Mouse (Mus musculus) adipocyte (in vitro differentiated cells): Measurements from ENCODE around the gene Wfdc1.

ENCODE experiments used
- DNase-seq: peaks from one replicate; pipeline ENCODE4 v3.0.0-alpha.2; 2016; ENCODE audit warnings: low spot score

The Wfdc1 gene

DNA sequence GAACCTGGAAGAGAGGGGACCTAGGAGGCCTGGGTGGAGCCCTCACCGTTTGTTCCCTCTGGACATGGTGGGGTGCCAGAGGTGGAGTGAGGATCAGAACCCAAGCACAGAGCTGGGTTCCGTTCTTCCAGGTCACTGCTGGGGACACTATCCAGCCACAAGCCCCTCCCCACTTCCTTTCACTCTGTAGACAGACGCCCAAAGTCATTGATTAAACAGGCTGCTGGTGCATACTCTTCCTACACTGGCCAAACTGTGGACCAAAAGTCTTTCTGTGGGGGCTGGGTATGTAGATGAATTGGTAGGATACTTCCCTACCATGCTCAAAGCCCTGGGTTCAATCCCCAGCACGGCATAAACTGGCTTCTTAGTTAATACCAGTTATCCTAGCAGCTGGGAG is 25.8 kb downstream of the Wfdc1 start:
- no peak for DNase-seq

DNA sequence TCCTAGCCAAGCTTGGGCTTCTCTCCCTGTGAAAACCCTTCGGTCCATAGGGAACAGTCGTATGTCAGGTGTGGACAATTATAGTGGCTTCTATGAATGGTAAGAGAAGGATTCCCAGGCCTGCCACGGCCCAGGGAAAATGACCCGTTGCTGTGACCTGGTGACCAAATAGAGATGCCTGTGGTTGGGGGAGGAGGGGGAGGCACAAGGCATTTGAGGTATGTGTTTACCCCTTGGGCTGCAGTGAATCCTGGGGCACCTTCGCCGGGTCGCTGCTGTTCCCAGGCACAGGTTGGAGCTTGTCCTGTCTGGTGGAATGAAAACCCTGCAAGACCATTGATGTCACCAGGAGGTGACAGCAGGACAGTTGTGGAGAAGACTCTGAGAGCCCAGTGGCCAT is 28.5 kb downstream of the Wfdc1 start:
- no peak for DNase-seq

DNA sequence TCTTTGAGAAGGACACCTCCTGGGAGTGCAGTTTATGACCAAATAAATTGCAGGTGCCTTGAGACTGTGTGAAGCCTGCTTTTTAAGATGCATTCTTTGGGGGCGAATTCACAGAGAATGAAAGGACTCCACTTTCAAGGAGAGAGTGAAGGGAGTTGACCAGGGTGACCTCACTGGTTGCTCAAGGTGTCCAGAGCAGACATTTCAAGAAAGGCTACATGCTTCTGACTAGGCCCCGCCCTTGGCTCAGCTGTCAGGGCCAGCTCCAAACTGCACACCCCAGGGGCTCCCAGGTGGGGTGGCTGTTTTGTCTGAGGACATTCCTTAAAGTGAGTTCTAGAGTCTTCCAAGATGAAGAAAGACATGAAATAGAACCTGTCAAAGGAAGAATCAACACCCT is 31.0 kb downstream of the Wfdc1 start:
- no peak for DNase-seq

DNA sequence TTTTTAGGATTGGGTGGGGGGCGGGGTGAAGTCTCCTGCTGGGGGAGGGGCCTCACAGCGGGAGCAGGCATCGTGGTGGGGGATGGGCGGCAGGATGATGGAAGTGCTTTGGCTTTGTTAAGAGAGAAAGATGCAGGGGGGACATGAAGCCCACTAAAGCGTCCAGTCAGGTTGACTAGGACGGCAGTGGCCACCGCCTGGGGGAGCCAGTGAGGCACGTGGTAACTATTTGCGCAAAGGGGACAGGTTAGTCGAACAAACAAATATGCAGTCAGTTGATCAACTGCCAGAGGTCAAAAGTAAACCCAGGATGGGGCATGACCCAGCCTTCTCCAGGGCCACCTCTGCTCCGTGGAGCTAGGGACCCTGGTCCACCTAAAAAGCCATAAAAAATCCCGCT is 32.8 kb downstream of the Wfdc1 start:
- DNase-seq: no peak

DNA sequence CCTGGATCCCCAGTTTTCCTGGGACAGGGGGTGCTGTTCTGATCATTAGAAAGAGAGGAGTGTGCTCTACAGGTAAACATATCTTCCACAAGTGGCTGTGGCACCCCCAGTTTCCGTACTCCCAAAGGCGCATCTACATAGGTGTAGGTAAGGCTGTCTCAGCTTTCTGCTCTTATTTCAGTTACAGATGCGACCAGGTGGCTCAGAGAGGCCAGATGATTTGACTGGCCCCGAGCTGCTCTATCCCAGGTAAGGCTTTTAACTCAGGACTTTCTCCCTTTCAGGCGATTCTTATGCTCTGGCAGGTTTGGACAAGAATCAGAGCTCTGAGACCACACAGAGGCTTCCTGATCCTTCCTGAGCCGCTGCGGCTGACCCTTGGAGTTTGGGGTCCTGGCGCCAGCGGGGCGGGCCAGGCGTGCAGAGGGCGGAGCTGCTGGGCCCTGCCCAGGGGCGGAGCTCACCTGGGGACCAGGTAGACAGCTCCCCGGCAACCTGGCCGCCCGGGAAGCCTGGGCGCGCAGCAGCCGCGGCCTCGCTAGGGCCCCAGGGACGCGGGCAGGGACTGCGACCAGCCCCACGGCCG is 33.5 kb downstream of the Wfdc1 start, which contains the start of gene Atp2c2:
TSS of gene Atp2c2 (plus strand) at position 461 of the 586 bp plus-strand sequence.
- no peak for DNase-seq

DNA sequence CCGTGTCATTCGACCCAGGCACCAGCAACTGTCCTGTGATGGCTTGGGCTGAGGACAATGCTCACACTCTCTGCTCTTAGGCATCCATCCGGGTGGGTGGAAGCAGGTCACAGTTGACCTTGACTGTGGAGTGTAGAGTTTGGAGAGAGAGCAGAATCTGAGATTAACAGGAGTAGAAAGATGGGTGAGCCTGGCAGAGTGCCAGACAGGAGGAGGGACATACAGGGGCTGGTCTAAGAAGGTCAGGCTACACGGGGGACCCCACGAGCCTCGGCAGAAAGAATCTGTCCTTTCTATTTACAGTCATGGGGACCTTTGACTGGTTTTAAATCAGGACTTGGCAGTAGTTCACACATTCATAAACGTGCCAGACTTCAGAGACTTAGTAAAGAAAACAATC is 36.8 kb downstream of the Wfdc1 start:
- DNase-seq: no peak

DNA sequence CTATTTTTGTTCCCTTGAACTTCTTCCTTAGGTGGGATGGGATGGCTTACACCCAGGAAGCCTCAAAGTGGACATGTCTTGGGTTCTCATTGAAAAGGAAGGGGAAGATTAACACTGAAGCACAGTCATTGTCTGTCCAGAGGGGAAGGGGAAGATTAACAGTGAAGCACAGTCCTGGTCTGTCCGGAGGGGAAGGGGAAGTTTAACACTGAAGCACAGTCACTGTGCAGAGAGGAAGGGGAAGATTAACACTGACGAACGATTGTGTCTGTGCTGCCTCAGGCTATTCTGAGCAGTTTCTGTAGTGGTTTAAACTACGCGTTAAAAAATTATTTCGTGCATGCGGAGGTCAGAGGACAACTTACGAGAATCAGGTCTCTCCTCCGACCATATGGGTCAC is 41.0 kb downstream of the Wfdc1 start:
- no peak for DNase-seq

DNA sequence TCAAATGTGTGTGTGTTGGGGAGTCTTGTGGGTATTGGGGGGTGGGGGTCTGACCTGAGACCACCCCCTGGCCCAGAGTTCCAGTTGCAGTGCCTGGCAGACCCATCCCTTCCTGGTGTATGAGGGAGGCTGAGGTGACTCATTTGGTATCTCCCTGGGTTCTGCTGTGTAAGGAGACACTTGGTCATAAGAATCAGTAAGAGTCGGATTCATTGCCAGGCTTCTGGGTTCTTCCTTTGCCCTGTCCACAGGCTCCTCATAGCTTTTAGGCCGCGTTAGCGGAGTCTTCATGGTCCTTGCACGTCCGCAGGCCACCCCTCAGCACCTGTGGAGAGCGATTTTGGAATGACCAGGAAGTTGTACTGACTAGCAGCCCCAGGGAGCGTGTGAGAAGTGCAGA is 42.3 kb downstream of the Wfdc1 start:
- DNase-seq: no peak

DNA sequence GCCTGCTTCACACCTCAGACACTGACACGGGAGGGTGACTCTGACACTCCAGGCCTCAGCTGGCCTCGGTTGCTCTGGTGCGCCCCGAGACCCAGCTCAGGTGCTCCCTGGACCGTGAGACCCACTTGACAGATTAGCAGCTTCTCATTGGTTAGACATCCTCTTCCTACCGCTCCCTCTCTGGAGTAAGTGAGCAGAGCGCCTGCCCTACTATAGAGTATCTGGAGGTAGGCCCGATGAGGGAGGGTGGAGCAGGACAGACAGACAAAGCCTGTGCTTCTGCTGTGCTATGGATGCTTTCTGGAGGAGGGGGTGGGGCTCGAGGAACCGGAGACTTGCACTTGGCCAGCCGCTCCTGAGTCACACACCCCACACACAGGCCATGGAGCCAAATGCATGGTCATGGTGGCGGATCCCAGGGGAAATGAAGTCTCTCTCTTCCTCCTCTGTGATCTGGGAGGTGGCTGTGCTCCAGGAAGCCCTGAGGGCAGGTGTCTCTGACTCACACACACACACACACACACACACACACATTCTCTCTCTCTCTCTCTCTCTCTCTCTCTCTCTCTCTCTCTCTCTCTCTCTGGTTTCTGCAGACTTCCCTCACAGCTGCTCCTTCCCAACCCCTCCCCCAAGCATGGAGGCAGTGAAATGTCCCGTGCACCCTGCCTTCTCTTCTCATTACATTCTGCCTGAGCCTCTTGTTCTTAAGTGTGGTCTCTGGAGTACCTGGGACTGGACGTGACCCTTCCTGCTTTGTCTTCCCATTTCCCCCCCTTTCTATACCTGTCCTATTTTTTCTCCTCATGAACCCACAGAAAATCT is 42.9 kb downstream of the Wfdc1 start:
- peak; percentile 46 for DNase-seq

DNA sequence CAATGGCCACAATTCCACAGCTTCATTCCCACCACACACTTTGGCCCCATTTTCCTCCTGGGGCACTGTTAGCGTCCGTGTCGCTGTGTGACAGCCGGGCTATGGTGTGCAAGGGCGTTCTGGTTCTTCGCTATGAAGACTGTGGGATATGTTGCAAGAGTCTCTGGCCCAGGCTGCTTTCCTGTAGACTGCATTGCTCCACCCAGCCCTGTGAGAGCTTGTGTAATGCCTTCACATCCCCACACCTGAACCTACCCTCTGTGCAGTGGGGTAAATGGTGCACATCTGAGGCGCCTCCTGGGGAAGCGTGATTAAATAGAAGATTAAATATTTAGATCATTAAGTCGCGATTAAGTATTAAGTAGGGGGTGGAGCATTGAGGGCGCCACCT is 43.5 kb downstream of the Wfdc1 start:
- peak; percentile 16 for DNase-seq

DNA sequence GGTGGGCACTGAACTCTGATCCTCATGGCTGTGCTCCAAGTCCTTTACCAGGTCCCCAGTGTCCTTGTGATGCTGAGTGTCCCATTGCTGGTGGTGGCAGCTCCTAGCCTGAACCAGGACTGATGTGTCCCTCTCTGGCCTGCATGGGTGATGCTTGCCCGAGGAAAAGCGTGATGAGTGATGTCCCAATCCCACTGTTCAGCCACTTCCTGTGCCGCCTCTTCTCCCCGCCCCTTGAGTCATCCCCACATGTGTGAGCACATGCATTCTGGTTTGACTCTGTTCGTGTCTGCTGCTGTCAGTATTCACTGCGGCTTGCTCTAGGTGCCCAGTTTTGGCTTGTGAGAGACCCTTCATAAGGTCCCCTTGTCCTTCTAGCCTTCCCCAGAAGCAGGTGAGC is 46.1 kb downstream of the Wfdc1 start:
- peak; percentile 13 for DNase-seq

DNA sequence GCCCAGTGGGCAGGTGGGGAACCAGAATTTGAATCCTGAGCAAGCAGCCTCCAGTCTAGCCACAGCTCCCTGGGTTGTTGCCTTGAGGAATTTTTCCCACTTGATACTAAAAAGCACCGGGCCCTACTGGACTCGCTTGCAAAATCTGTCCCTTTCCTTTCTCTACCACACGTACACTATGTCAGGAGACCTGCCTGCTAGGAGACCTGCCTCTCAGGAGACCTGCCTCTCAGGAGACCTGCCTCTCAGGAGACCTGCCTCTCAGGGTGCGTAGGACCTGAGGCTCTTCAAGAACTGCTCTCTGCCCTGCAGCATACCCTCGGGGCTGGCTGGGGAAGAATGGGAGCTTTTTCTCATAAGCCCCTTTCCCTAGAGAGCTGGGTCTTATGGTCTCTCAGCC is 47.3 kb downstream of the Wfdc1 start:
- DNase-seq: no peak

DNA sequence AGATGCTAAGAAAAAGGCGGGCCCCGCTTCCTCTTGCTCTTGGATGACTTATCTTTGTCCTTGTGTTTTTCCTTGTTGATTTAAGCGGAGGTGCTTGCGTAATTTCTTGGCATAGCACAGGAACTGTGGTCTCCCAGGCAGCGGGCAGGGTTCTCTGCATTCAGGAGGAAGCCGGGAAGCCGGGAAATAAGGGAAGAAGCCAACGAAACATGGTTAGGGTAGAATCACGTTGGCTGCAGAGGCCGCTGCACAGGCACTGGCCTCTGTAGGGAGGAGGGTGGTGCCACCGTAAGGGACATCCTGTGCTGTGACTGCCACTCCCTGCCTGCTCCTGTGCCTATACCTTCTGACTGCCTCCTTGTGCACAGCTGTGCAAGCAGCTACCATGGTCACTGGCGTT is 49.1 kb downstream of the Wfdc1 start:
- peak; percentile 17 for DNase-seq

DNA sequence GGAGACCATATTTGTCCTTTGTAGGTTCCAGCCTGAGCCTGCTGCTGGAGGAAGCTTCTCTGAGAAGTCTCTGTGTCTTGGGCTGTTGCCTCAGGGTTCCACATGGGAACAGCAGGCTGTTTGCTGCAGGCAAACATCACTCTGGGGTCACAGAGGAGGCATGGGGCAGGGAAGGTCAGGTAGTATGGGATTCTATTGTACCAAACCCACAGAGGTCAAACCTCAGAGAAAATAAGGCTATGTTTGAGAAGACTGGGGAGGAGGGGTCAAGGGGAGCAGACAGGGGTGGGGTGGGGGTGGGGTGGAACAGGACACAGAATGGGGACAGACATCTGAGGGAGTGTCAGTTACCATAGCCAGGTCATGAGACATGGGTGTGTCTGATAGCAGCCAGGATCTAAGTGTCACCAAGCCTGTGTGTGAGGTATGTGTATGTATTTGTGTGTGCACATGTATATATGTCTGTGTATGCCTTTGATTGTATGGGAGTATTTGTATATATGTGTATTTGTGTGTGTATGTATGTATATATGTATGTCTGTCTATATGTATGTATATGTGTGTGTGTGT is 50.6 kb downstream of the Wfdc1 start:
- no peak for DNase-seq

DNA sequence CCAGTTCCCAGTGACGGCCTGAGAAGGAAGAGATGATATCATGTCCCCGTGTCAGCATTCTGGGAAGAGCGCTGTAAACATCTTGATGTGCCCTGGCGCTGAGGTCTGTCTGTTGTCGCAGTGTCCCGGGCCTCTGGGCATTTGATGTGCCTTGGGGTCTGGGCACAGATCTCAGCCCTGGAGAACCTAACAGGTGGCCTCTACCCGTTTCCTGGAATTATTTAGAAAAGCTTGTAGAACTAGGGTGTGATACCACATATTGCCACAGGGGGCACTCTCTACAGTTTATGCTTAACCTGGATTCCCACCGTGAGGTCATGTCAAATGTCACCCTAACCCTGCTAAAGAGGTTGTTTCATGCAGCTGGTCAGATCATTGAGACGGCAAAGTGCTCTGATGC is 51.6 kb downstream of the Wfdc1 start:
- DNase-seq: no peak

DNA sequence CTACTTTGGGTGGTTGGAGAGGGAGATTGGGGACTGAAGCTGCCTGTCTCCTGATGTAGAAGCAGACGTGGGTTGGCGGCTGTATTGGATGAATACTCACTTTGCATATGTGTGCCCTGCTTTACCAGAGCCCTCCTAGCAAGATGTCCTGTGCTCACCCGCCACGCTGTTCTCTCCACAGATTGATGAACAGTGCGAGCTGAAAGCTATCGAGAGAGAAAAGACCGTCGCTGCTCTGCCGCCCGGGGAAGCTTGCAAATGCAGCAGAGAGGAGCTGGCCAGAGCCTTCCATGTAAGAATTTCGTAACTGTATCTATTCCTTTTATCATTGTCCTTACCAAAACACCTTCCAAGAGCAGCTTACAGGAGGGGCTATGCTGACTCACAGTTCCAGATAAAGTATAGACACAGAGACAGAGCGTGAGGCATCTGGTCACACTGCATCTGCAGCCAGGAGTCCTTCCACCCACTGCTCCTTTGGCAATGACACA is 52.9 kb downstream of the Wfdc1 start:
- no peak for DNase-seq

DNA sequence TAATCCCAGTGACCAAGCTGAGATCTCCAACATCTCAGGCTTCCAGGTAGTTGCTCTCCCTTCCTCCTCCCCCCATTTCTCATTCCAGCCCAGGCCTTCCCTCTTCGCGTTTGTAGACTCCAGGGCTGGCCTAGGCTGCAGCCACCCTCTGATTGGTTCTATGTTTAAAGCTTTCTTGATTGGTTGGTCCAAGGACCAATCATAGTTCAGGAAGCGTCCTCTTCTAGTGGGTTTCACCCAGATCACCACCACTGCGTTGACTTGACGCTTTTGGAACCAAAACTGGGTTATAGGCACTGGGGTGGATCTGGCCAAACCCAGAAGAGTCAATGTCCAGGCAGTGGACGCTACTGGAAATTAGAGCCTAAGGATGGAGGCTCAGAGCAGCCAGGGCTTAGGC is 56.2 kb downstream of the Wfdc1 start:
- DNase-seq: no peak

DNA sequence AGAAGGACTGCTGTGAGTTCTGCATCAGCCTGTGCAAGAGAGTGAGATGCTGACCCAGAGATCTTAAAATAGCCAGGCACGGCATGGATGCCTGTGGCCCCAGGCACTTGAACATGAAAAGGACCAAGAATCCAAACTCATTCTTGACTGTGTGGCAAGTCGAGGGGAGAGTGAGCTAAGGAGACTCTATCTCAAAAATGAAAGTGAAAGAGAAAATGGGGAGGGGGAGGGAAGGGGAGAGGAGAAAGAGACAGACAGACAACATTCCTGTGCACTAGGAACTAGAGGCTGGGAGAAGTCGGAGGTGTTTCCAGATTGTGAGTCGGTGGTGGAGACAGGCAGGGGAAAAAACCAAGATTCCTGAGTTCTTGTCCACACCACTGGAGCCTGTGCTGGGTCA is 57.5 kb downstream of the Wfdc1 start:
- no peak for DNase-seq

DNA sequence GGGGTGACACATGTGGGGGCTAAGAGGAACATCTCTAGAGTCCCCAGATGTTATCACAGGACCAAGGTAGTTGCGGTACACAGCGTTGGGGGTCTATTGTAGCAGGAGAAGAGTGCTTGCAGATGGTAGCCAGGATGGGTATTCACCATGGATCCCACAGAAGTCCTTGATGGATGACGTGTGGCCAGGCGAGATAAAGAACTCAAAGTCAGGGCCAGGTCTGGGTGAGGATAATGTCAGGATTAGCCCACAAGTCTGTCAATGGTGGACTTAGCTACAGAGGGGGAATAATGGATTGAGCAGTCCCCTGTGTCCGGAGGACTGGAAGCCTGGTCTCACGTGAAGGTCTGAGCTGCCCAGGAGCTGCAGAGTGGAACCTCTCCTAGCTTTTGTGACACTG is 58.4 kb downstream of the Wfdc1 start:
- no peak for DNase-seq

DNA sequence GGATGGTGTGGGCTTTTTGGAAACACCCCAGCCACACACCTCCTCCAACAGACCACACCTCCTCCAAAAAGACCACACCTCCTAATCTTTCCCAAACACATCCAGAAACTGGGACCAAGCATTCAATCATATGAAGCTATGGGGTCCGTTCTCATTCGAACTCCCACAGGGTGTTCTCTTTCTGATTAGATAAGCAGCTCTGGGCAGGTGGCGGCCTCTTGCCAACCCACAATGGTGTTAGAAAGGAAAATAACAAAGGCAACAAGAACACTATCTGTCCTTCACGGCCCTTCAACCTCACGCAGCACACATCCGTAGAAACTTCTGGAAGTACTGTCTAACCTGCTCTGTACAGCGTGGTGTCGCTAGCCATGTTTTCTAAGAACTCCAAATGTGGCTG is 60.9 kb downstream of the Wfdc1 start:
- no peak for DNase-seq

DNA sequence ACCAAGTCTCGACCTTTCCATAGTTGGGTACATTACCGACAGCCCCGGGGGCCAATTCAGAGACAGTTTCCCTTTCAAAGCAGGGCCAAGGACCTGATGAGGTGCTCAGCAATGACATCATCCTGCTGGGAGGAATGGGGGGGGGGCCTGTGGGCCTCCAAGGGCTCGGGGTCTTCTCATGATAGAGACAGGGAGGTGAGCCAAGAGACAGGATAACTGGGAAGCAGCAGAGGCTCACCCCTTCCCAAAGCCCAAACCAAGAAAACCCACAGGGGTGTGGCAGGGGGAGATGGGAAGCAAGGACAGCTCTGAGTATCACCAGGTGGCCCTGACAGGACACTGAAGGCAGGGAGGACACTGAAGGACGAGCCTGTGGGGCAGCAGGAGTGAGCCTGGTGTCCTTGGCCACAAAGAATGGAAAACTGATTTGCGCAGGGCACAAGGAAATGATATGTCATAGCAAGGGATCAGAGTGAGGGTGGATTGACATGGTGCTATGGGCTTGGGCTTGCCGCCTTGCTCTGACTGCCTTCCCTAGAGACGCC is 62.3 kb downstream of the Wfdc1 start:
- DNase-seq: no peak

DNA sequence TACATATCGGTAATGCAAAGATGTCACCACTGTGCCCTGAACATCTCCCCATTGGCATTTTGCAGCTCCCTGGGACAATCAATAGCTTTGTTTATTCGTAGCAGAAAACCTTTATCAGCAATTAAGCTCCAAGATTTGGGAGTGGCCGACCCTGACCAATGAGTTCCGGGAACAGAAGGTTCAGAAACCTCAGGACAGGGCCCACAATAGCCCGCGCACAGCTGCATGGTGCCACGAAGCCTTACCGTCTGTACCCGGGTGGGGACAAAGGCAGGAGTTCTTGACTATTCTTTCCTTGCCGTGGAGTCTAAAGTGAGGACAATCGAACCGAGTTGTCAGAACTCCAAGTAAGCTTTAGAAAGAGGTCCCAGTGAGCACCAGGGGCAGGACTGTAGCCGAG is 65.9 kb downstream of the Wfdc1 start:
- no peak for DNase-seq

DNA sequence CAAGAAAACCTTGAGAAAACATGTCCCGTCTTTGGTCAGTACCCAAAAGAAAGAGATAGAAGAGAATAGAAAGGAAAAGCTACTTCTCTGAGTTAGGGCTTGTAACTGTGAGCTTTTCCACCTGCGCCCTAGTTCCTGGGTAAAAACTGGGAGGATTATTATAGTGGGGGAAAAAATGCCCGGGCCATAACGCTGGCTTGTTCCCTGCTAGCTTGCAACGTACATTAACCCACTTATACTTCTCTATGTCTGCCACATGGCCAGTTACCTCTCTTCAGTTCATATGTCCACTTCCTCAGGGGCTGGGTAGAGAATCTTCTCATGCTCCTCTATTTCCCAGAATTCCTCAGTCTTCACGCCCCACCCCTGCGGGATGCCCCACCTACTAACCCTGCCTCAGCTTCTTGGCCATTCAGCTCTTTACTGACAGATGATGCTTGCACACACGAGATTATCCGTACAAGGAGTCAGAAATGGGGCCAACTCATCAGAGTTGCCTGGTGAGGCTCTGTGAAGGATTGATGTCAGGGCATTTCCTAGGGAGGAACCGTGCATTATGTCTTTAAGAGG is 70.3 kb downstream of the Wfdc1 start:
- DNase-seq: no peak
